Mouse (Mus musculus): ENCODE measurements around the gene Ggt5.

- TF ChIP-seq ZC3H11A (IDR thresholded peaks at IDR 0.05; ENCODE audit: borderline replicate concordance, low read depth, low read length), result no peak
- no peak for TF ChIP-seq MAFK (IDR thresholded peaks at IDR 0.05; ENCODE audit: insufficient read depth, low read depth, low read length)
- TF ChIP-seq HCFC1 (IDR thresholded peaks at IDR 0.05; ENCODE audit: borderline replicate concordance, insufficient read depth, low read length), result no peak
Measured at GRCm38 (mm10) chr10:75645616-75646015, 56.5 kb downstream of the Ggt5 start.

Measured in ES-E14 (cell line).